Comparison of ENCODE assay signal across 22 mouse cellular contexts in genomic region chr13:81755324-81755723, GRCm38 (mm10). TPM values are rescaled to one million over a fixed set of nuclear protein-coding genes. Genes with fewer than 3 reads are reported as not detected.
A peak's percentile ranks its signal among the peaks of the same experiment; 100 is the strongest.
DNase-seq lines count a peak whose midpoint lies in the region; ATAC-seq and TF ChIP-seq lines count a peak whose summit lies in the region.
"Had no signal": no experiment of that assay in that cellular context is flagged by ENCODE, and none has a peak within 500 bp of the region (broad histone marks: within the 10 kb centered on the region; RNA-seq: fewer than 3 reads in every experiment).

No protein-coding gene starts in this region.

- H3K27ac ChIP-seq in lung, embryonic 14.5 days (ENCODE audit: low read depth): no peak overlapping the region
- H3K27ac ChIP-seq: embryonic facial prominence, embryonic 10.5 days; embryonic facial prominence, embryonic 13.5 days; forebrain, embryonic 12.5 days; forebrain, embryonic 15.5 days; hindbrain, embryonic 14.5 days; hindbrain, postnatal 0 days had no signal

- ATAC-seq in lung, embryonic 14.5 days (ENCODE audit: insufficient read depth): peak; percentile 51; the same call in 1 of the 2 replicates
- ATAC-seq in megakaryocyte progenitor cell, adult 5-6 weeks (replicated peaks; ENCODE audit: poor library complexity): peak; percentile 39; the same call in 1 of the 2 replicates
- ATAC-seq: CD4-positive, CD25-positive, alpha-beta regulatory T cell, adult 4 months; forebrain, embryonic 15.5 days; hindbrain, postnatal 0 days; inflammation-experienced regulatory T-cells, adult 6 months; intestine, embryonic 16.5 days had no signal

- H3K9me3 ChIP-seq in lung, embryonic 14.5 days (ENCODE audit: low read depth, low read length): no peaks in the 10 kb centered on the region
- H3K9me3 ChIP-seq: embryonic facial prominence, embryonic 10.5 days; embryonic facial prominence, embryonic 13.5 days; forebrain, embryonic 12.5 days; forebrain, embryonic 15.5 days had no signal

- H3K4me2 ChIP-seq in lung, embryonic 14.5 days: no peak overlapping the region
- H3K4me2 ChIP-seq: embryonic facial prominence, embryonic 13.5 days; forebrain, embryonic 12.5 days; forebrain, embryonic 15.5 days; hindbrain, embryonic 14.5 days had no signal

- DNase-seq in lung, embryonic 14.5 days: no peak
- no peak for DNase-seq in lung, postnatal 14 days
- peak; percentile 24 for DNase-seq in 3T3-L1 (ENCODE audit: low read depth, low spot score)
- peak; percentile 52 for DNase-seq in 416B (ENCODE audit: low read depth)
- DNase-seq in right cerebral cortex, postnatal 36 days (ENCODE audit: low spot score in 2 of 2): no peak
- DNase-seq: cerebellum, adult 11-12 months; cerebellum, adult 8-10 months; cerebellum, postnatal 10 days; cerebellum, postnatal 36 days; embryo, embryonic 11 days; gastrocnemius, postnatal 36 days had no signal

- TF ChIP-seq CTCF in lung, embryonic 14.5 days (IDR thresholded peaks at IDR 0.05; ENCODE audit: low read depth): no peak

- H3K4me3 ChIP-seq in lung, embryonic 14.5 days (ENCODE audit: low read depth, low read length): no peak overlapping the region
- H3K4me3 ChIP-seq: embryonic facial prominence, embryonic 10.5 days; embryonic facial prominence, embryonic 13.5 days; erythroblast, embryonic 14.5 days; forebrain, embryonic 12.5 days; forebrain, embryonic 15.5 days had no signal

- no peaks in the 10 kb centered on the region for H3K4me1 ChIP-seq in lung, embryonic 14.5 days (ENCODE audit: insufficient read depth)
- H3K4me1 ChIP-seq: embryonic facial prominence, embryonic 10.5 days; embryonic facial prominence, embryonic 13.5 days; forebrain, embryonic 12.5 days; forebrain, embryonic 15.5 days had no signal

- H3K36me3 ChIP-seq in lung, embryonic 14.5 days (ENCODE audit: insufficient read depth): no peaks in the 10 kb centered on the region
- H3K36me3 ChIP-seq: embryonic facial prominence, embryonic 10.5 days; embryonic facial prominence, embryonic 13.5 days; forebrain, embryonic 12.5 days; forebrain, embryonic 15.5 days had no signal

- H3K9ac ChIP-seq in lung, embryonic 14.5 days: no peak overlapping the region
- H3K9ac ChIP-seq: embryonic facial prominence, embryonic 13.5 days; forebrain, embryonic 12.5 days; forebrain, embryonic 15.5 days; hindbrain, embryonic 14.5 days had no signal

- WGBS in lung, embryonic 14.5 days: 86% methylated on average over 1 of the region's 1 CpGs

- H3K27me3 ChIP-seq in lung, embryonic 14.5 days (ENCODE audit: insufficient read depth, low read length): no peaks in the 10 kb centered on the region
- H3K27me3 ChIP-seq: embryonic facial prominence, embryonic 13.5 days; forebrain, embryonic 12.5 days; forebrain, embryonic 15.5 days had no signal

RNA-seq across cellular contexts. Expression of gene Cetn3, which starts 27.6 kb away (rescaled TPM):
- polyA plus RNA-seq in lung, embryonic 14.5 days (2014; fragmentation: Nextera tagmentation; extraction: Ambion mirVana): 255 and 261 TPM in 2 replicates
- 207 and 221 TPM in 2 replicates for total RNA-seq in megakaryocyte progenitor cell, adult 5-6 weeks (2015)
- 388 and 505 TPM in 2 replicates for total RNA-seq in megakaryocyte progenitor cell, adult 5-6 weeks (2017)

RNA-seq across cellular contexts. Expression of gene Mblac2, which starts 44.2 kb away (rescaled TPM):
- 5.3 and 5.7 TPM in 2 replicates for polyA plus RNA-seq in lung, embryonic 14.5 days (2014; fragmentation: Nextera tagmentation; extraction: Ambion mirVana)
- 3.8 and 4.9 TPM in 2 replicates for total RNA-seq in megakaryocyte progenitor cell, adult 5-6 weeks (2015)
- total RNA-seq in megakaryocyte progenitor cell, adult 5-6 weeks (2017): 2.3 and 4.1 TPM in 2 replicates
- polyA plus RNA-seq: erythroblast, embryonic 14.5 days had no signal

RNA-seq across cellular contexts. Expression of gene Polr3g, which starts 44.5 kb away (rescaled TPM):
- 13.6 and 15.1 TPM in 2 replicates for polyA plus RNA-seq in lung, embryonic 14.5 days (2014; fragmentation: Nextera tagmentation; extraction: Ambion mirVana)
- total RNA-seq in megakaryocyte progenitor cell, adult 5-6 weeks (2015): 12.6 and 17.9 TPM in 2 replicates
- total RNA-seq in megakaryocyte progenitor cell, adult 5-6 weeks (2017): 24.9 and 34.4 TPM in 2 replicates

Comparison
In these comparisons a context has a peak if more than half of its experiments do, and no peak if none do; other contexts are left out.
1. DNase-seq: peak in 3T3-L1 (single experiment) and 416B (single experiment); none in lung, embryonic 14.5 days (single experiment), lung, postnatal 14 days (single experiment) and right cerebral cortex, postnatal 36 days (0 of 2).